Mouse (Mus musculus) neural tube, embryonic 14.5 days (tissue): ENCODE results near the gene Arf3. TPM values are rescaled to one million over a fixed set of nuclear protein-coding genes. Genes with fewer than 3 reads are reported as not detected.
"Not testable (repeated sequence)": the region's sequence is repeated elsewhere in the genome, so short reads cannot be mapped to it uniquely, and the experiment has no call there.

Source experiments
- ATAC-seq: fragments of 200-750 bp; cut with Nextera tagmentation; 2 replicates; pipeline ENCODE4 v1.8.0; 2017; ENCODE audit warnings: low read depth, mild to moderate bottlenecking, moderate TSS enrichment, moderate library complexity
- H3K27ac ChIP-seq: fragments of 300-500 bp; sonication (generic); 2 replicates; pipeline ENCODE4 v1.5.1; 2014; ENCODE audit warnings: low read depth, mild to moderate bottlenecking, control low read depth, low read length, moderate library complexity, mixed read lengths
- H3K27me3 ChIP-seq: fragments of 300-500 bp; sonication (generic); 2 replicates; pipeline ENCODE4 v1.6.1; 2014; ENCODE audit warnings: low read length; ENCODE audit not compliant: control insufficient read depth, insufficient read depth
- H3K36me3 ChIP-seq: fragments of 300-500 bp; sonication (generic); 2 replicates; pipeline ENCODE4 v1.6.1; 2014; ENCODE audit warnings: low read length, mixed read lengths; ENCODE audit not compliant: control insufficient read depth, insufficient read depth
- H3K4me1 ChIP-seq: fragments of 300-500 bp; sonication (generic); 2 replicates; pipeline ENCODE4 v1.6.1; 2014; ENCODE audit warnings: low read length; ENCODE audit not compliant: control insufficient read depth, insufficient read depth
- H3K4me2 ChIP-seq: fragments of 300-500 bp; sonication (generic); 2 replicates; pipeline ENCODE4 v1.6.1; 2014; ENCODE audit warnings: mild to moderate bottlenecking, low read depth, low read length, control low read depth
- H3K4me3 ChIP-seq: fragments of 300-500 bp; sonication (generic); 2 replicates; pipeline ENCODE4 v1.5.1; 2014; ENCODE audit warnings: low read depth, low read length, control low read depth, mixed read lengths
- H3K9ac ChIP-seq: fragments of 300-500 bp; sonication (generic); replicated peaks from 2 replicates; pipeline ENCODE4 v1.6.1; 2014; ENCODE audit warnings: low read depth, mild to moderate bottlenecking, control low read depth, low read length, mixed read lengths
- H3K9me3 ChIP-seq: fragments of 300-500 bp; sonication (generic); 2 replicates; pipeline ENCODE4 v1.6.1; 2016; ENCODE audit warnings: low read length; ENCODE audit not compliant: control insufficient read depth
- WGBS: fragments of 180-500 bp; shearing (Covaris S2); extraction: QIAGEN DNeasy Blood & Tissue Kit; methylation state at CpG from one replicate; pipeline ENCODE4 v1.1.7; 2014; 5-methylcytosine and 5-hydroxymethylcytosine counted together
- polyA plus RNA-seq: library from polyadenylated mRNA; unstranded; fragments of >200 nt; fragmentation: Nextera tagmentation; extraction: Ambion mirVana; gene quantifications from 2 replicates; pipeline ENCODE4 v1.2.1, GENCODE M21; 2014

Gene Arf3
- 66.3 and 77.2 TPM in 2 replicates for polyA plus RNA-seq

DNA sequence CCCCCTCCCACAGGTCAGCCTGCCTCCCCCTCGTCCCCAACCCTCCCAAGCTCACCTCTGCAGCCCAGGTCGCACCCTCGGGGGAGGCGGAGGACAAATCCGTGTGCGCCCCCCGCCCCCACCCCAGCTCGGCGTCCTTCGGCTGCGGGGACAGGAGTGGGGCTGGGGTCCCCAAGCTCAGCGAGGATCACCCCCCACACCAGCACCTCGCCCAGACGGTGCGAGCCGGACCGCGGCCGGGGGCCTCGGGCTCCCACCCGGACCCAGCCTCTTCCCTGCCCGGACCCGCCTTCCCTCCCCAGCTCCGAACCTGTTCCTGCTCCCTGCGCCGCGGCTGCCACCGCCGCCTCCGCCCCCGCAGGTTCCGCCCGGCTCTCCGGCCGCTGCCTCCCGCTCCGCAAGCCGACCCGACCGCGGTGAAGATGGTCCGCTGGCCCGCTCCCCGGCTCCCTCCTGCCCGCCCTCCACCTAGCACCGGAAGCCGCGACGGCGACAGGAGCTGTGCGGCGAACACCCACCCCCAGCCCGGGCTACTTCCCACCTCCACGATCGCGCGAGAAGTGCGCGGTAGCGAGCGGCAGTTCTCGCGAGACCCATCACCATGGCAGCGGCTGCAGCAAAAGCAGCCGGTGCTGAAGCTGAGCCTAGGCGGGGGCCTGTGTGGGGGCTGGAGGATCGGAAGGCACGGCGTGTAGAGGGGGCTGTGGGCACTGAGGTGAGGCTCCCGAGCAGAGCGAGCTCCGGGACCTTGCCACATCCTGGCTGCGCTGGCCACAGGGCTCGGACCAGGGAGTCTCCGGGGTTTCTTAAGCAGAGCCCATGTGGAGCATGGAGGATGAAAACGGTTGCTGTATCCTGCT, at the start of gene Arf3:
Gene Arf3, minus strand, starts transcription at position 545 of the 860 bp plus-strand sequence.
- H3K4me1 ChIP-seq, result peaks cover 12% of the 10 kb centered on the region
- under 1% methylated on average over 60 of the region's 76 CpGs for WGBS
- H3K27me3 ChIP-seq, result peaks cover 4% of the 10 kb centered on the region; the same call in 1 of the 2 replicates
- peak within 1 kb of the TSS; percentile 73 for H3K4me2 ChIP-seq
- peak within 1 kb of the TSS; percentile 100 for H3K4me3 ChIP-seq
- peak; percentile 98 for ATAC-seq
- H3K9ac ChIP-seq, result peak within 1 kb of the TSS; percentile 92
- no peaks in the 10 kb centered on the region for H3K9me3 ChIP-seq
- H3K27ac ChIP-seq, result peak within 1 kb of the TSS; percentile 89
- H3K36me3 ChIP-seq, result no peaks in the 10 kb centered on the region

DNA sequence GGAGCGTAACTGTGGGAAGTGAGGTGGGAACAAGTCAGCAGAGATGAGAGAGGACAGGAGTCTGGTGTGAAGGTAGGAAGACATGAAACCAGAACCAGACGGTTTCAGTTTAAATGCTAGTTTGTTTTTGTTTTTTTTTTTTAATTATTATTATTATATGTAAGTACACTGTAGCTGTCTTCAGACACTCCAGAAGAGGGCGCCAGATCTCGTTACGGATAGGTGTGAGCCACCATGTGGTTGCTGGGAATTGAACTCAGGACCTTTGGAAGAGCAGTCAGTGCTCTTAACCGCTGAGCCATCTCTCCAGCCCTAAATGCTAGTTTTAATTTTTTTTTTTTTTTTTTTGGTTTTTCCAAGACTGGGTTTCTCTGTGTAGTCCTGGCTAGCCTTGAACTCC, 47.2 kb upstream of the Arf3 start:
- H3K27me3 ChIP-seq, result peaks cover 39% of the 10 kb centered on the region
- peaks cover 24% of the 10 kb centered on the region for H3K4me1 ChIP-seq
- H3K9ac ChIP-seq, H3K4me2 ChIP-seq, H3K36me3 ChIP-seq, H3K27ac ChIP-seq, H3K9me3 ChIP-seq, ATAC-seq, H3K4me3 ChIP-seq: not testable (repeated sequence)
- 78% methylated on average over 6 of the region's 6 CpGs for WGBS

DNA sequence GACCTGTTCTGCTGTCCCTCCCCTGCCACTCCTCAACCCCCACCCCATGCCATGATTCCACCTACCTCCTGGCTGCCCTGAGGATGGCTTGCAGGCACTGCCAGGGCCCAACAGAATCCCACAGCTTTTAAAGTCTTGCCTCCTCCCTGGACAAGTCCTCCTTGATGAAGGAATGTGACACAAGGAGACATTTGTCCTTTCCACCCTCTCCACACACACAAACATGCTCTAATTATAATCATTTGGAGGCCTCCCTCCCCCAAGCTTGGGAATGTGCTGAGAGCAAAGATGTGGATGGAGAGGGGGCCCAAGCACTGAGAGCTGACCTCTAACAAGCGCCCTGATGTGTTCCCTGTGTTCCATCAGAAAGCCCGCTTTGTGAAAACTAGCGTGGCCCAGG, 46.4 kb upstream of the Arf3 start, which contains the start of gene Ddn:
Gene Ddn, minus strand, starts transcription at position 101 of the 400 bp plus-strand sequence.
- H3K4me1 ChIP-seq, result peaks cover 27% of the 10 kb centered on the region
- 44% methylated on average over 3 of the region's 3 CpGs for WGBS
- H3K4me3 ChIP-seq, result peak within 1 kb of the TSS; percentile 46
- H3K4me2 ChIP-seq, result peak within 1 kb of the TSS; percentile 71
- H3K9me3 ChIP-seq, result no peaks in the 10 kb centered on the region
- 0 out of 2 replicates have a peak within 1 kb of the TSS, but pooled peaks have one; percentile 37 for H3K9ac ChIP-seq
- H3K27me3 ChIP-seq, result peaks cover 47% of the 10 kb centered on the region
- H3K27ac ChIP-seq, result no peak within 1 kb of the TSS
- no peak for ATAC-seq
- H3K36me3 ChIP-seq, result no peaks in the 10 kb centered on the region; the same call in 1 of the 2 replicates

DNA sequence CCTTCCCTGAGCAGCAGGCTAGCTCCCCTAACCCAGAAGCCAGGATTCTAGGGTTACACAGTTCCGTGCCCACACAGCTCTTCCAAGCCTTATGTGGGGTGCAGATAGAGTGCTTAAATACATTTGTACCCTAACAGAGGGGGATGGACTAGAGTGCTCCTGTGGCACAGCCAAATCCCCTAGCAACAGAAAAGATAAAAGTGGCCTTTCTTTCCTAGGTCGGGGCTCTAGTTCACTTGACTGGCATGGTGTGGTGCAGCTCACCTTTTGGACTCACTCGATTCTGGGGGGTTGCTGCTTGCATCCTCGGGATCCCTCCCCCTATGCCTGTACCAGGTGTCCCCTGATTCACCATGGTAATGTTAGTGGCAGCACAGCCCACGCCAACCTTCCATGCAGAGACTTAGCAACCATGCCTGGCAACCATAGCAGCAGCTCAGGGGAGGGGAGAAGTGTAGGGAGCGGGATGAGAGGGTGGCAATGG, 45.7 kb upstream of the Arf3 start:
- no peaks in the 10 kb centered on the region for H3K36me3 ChIP-seq
- peaks cover 48% of the 10 kb centered on the region for H3K27me3 ChIP-seq
- ATAC-seq, result 0 out of 2 replicates have a peak, but pooled peaks have one; percentile 23
- no peaks in the 10 kb centered on the region for H3K9me3 ChIP-seq
- H3K27ac ChIP-seq, result no peak overlapping the region
- WGBS, result 5% methylated on average over 6 of the region's 6 CpGs
- H3K4me2 ChIP-seq, result peak overlapping the region; percentile 71
- peak overlapping the region; percentile 46; the same call in 1 of the 2 replicates for H3K4me3 ChIP-seq
- peaks cover 27% of the 10 kb centered on the region for H3K4me1 ChIP-seq
- 0 out of 2 replicates have a peak overlapping the region, but pooled peaks have one; percentile 37 for H3K9ac ChIP-seq

DNA sequence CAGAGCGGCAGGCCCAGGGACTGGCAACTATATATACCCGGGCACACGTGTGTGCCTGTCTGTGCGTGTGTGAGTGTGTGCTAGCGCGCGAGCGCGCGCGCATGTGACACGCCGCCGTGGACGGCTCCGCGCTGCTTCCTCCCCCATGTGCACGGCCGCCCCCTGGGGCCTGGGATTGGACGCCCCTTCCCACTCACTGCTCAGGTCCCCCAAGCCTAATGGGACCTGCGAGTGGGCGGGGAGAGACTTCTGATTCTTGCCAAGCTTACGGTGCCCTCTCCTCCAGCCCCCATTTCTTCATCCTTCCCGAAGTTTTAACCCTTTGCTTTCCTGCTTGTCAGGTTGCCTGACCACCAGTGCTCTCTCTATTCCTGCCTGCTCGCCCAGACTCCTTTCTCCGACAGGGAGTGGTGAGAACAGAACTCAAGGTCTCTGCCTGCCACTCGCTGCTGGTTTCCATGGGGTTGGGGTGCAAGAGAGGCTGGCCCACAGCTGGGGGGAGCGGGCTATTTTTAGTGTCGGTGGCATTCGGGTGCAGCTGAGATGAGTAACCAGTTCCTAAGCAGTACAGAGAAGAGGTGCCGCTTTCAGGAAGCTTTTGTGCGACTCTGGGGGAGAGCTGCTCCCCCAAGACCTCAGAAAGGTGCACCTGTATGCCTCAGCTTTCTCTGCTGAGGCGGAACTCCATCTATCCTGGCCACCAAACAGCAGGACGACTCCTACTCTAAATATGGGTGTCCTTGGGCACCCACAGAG, 45.1 kb upstream of the Arf3 start:
- no peaks in the 10 kb centered on the region for H3K9me3 ChIP-seq
- H3K4me1 ChIP-seq, result peaks cover 27% of the 10 kb centered on the region
- H3K9ac ChIP-seq, result peak overlapping the region; percentile 37
- under 1% methylated on average over 34 of the region's 34 CpGs for WGBS
- H3K4me3 ChIP-seq, result peak overlapping the region; percentile 46
- no peaks in the 10 kb centered on the region for H3K36me3 ChIP-seq
- ATAC-seq, result peak; percentile 26
- H3K27ac ChIP-seq, result no peak overlapping the region
- peaks cover 50% of the 10 kb centered on the region for H3K27me3 ChIP-seq
- peak overlapping the region; percentile 71 for H3K4me2 ChIP-seq

DNA sequence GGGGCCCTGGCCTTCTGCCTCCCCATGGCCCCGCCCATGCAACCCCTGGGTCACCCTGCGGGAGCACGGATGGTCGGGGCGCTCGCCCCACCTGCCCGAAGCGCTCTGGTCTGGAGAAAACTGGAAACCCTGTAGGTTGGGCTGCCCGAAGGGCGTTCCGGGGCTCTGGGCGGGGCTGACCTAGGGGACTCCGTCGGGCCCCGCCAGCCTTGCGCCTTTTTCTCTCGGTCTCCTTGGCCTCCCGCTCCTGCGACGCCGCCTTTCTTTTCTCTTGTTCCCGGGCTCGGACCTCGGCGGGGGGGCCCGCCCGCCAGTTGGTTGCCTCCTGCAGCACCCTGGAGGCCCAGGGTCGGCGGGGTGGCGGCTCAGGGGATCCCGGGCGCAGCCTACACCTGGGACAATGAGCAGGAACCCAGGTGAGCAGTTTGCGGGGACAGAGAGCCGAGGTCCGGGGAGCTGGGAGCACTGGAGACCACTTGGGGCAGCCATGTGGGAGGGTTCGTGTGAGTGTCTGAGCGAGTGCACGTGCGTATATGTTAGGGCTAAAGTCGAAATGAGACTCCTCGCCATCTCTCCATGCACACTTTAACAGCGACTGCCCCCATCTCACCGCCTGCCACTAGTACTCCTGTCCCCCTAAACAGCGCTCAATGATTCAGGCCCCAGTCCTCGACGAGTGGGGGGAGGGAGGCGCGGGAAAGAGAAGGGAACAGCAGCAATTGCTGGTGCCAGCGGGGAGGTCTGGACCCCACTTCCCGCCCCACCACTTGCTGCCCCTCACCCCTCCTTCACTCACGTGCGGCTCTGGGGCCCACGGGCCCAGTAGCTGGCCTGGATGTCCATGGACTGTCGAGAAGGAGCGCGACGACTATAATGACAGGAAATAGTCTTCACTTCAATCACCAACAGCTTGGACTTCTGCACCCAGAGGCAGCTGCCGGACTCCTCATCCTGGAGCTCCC, 44.1 kb upstream of the Arf3 start:
- 1% methylated on average over 58 of the region's 58 CpGs for WGBS
- Histone ChIP-seq H3K9ac (0 out of 2 replicates have a peak overlapping the region, but pooled peaks have one; percentile 37), H3K27ac (no peak overlapping the region), H3K9me3 (no peaks in the 10 kb centered on the region), H3K27me3 (peaks cover 56% of the 10 kb centered on the region), H3K4me3 (peak overlapping the region; percentile 46), H3K4me2 (peak overlapping the region; percentile 71), H3K36me3 (no peaks in the 10 kb centered on the region), H3K4me1 (peaks cover 27% of the 10 kb centered on the region)
- no peak for ATAC-seq

DNA sequence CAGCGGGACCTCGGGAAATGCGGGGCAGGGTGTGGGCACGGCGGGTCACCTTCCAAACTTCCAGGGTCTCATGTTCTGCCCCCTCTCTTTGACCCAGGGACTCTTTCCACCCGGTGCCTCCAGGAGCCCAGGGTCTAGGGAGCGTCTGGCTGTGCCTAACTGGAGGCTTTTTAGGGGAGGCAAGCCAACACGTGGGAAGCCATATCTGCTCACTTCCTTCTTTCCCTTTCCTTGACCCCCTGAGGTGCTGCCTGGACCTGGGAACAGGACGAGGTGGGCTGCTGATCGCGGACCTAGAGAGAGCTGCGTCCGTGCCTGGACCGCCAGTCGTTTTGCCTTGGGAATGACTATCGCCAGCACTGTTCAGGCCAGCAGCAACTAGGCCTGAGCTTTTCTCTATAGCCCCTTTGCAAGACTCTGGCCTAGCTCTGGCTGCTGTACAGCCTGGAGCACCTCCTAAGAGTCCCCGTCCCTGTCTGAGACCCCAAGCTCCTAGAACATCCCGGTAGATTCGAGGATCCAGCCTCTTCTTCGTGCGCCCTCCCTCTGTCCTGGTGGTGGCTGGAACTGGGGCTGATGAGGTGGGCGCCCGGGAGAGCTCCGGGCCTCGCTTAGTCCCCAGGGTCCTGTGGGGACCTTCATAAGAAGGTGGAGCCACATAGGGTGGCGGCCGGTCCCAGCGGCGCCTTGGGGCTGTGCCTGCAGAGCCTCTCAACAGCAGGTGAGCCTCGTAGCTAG, 43.2 kb upstream of the Arf3 start:
- H3K9ac ChIP-seq, result no peak overlapping the region; the same call in 1 of the 2 replicates

More for the DNA sequence above, 43.2 kb upstream of the Arf3 start:
- Histone ChIP-seq H3K27me3 (peaks cover 61% of the 10 kb centered on the region), H3K36me3 (no peaks in the 10 kb centered on the region), H3K4me3 (peak overlapping the region; percentile 39; the same call in 1 of the 2 replicates), H3K4me1 (peaks cover 27% of the 10 kb centered on the region), H3K27ac (no peak overlapping the region), H3K4me2 (peak overlapping the region; percentile 67; the same call in 1 of the 2 replicates), H3K9me3 (no peaks in the 10 kb centered on the region)
- 5% methylated on average over 30 of the region's 30 CpGs for WGBS
- ATAC-seq, result no peak
